Mouse (Mus musculus): ENCODE data around the gene Plppr1. TPM values are rescaled to one million over a fixed set of nuclear protein-coding genes. Genes with fewer than 3 reads are reported as not detected.

Gene Plppr1
- total and polyA plus RNA-seq, 2 experiments from 2014 or later, result 41.0 to 54.6 TPM

DNA sequence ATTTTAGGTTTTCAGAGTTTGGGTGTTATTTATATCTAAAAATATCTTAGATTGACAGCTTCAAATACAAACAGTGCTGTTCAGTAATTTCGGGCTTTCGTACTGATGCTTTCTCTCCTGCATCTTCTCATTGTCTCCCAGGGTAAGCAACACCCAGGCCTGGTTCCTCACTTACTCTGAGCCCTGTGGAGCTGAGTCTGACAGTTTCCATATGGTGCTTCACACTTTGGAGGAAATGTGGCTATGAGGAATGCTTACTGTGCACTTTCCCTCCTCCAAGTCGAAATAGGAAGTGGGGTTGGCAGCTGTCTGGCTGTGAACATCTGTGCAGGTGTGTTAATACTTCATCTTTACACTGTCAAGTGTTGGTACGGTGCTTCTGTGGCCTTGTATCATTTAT lies 85.7 kb downstream of the Plppr1 start:
- no peak overlapping the region for H3K4me2 ChIP-seq (ENCODE audit: low read depth, low read length, poor library complexity, severe bottlenecking)
- no peaks in the 10 kb centered on the region; the same call in 1 of the 2 replicates for H3K4me1 ChIP-seq (ENCODE audit: insufficient read depth, low read length)
- ATAC-seq (ENCODE audit: low FRiP score), result no peak
- 80% methylated on average over 4 of the region's 4 CpGs for WGBS
- no peaks in the 10 kb centered on the region for H3K36me3 ChIP-seq (ENCODE audit: insufficient read depth, low read length)
- no peaks in the 10 kb centered on the region for H3K9me3 ChIP-seq (ENCODE audit: low read length)
- TF ChIP-seq CTCF (IDR thresholded peaks at IDR 0.05), result no peak
- H3K27ac ChIP-seq (ENCODE audit: low read depth, low read length), result no peak overlapping the region
- DNase-seq (ENCODE audit: low spot score), result peak; percentile 6
- H3K27me3 ChIP-seq (ENCODE audit: insufficient read depth, low read length), result no peaks in the 10 kb centered on the region
- H3K4me3 ChIP-seq (ENCODE audit: low read depth, low read length), result no peak overlapping the region
- H3K9ac ChIP-seq (replicated peaks; ENCODE audit: low read length, poor library complexity, severe bottlenecking), result no peak overlapping the region

DNA sequence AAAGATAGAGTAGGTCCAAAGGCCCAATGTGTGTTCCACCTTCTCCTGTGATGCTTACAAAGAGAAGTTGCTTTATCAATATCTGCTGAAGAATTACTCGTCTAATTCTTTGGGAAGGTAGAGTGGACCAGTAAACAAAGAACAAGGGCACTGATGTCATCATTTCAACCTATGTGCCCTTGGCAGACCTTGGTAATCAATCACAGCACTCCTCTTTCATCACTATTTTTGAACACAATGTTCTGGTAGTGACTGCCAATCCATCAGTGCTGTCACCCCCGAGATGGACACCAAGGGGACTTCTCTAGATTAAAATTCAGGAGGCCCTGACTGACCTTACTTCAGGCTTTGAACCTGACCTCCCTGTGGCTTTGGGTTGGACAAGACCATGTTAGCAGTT lies 89.7 kb downstream of the Plppr1 start:
- no peaks in the 10 kb centered on the region for H3K27me3 ChIP-seq (ENCODE audit: insufficient read depth, low read length)
- no peaks in the 10 kb centered on the region; the same call in 1 of the 2 replicates for H3K4me1 ChIP-seq (ENCODE audit: insufficient read depth, low read length)
- no peak for DNase-seq (ENCODE audit: low spot score)
- no peak for ATAC-seq (ENCODE audit: low FRiP score)
- no peaks in the 10 kb centered on the region for H3K36me3 ChIP-seq (ENCODE audit: insufficient read depth, low read length)
- no peak overlapping the region for H3K4me2 ChIP-seq (ENCODE audit: low read depth, low read length, poor library complexity, severe bottlenecking)
- no peak overlapping the region for H3K4me3 ChIP-seq (ENCODE audit: low read depth, low read length)
- WGBS, result 72% methylated on average over 2 of the region's 2 CpGs
- no peaks in the 10 kb centered on the region for H3K9me3 ChIP-seq (ENCODE audit: low read length)
- H3K9ac ChIP-seq (replicated peaks; ENCODE audit: low read length, poor library complexity, severe bottlenecking), result no peak overlapping the region
- no peak for TF ChIP-seq CTCF (IDR thresholded peaks at IDR 0.05)
- no peak overlapping the region for H3K27ac ChIP-seq (ENCODE audit: low read depth, low read length)

DNA sequence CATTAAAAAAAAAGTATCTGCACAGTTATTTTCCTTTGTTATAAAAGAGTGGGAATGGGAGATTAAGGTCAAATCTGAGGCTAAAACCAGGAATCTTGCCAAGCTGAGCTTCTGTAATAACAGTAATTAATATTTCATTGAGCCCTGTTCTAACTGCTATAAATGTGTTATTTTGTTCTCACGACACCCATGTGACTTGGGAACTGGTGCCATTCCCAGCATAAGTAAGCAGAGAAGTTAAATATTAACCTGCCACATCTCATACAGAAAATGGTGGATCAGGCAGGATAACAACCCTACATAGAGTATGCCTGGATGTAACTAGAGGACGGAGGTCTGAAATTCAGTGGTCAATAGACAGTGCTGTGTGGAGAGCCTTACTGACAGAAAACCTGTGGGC lies 90.2 kb downstream of the Plppr1 start:
- ATAC-seq (ENCODE audit: low FRiP score) (no peak), DNase-seq (ENCODE audit: low spot score) (no peak)
- Histone ChIP-seq H3K4me2 (ENCODE audit: low read depth, low read length, poor library complexity, severe bottlenecking) (no peak overlapping the region), H3K36me3 (ENCODE audit: insufficient read depth, low read length) (no peaks in the 10 kb centered on the region), H3K27me3 (ENCODE audit: insufficient read depth, low read length) (no peaks in the 10 kb centered on the region), H3K27ac (ENCODE audit: low read depth, low read length) (no peak overlapping the region), H3K9ac (replicated peaks; ENCODE audit: low read length, poor library complexity, severe bottlenecking) (no peak overlapping the region), H3K9me3 (ENCODE audit: low read length) (no peaks in the 10 kb centered on the region), H3K4me3 (ENCODE audit: low read depth, low read length) (no peak overlapping the region), H3K4me1 (ENCODE audit: insufficient read depth, low read length) (no peaks in the 10 kb centered on the region; the same call in 1 of the 2 replicates)
- TF ChIP-seq CTCF (IDR thresholded peaks at IDR 0.05), result no peak
- WGBS, result 77% methylated on average over 2 of the region's 2 CpGs

DNA sequence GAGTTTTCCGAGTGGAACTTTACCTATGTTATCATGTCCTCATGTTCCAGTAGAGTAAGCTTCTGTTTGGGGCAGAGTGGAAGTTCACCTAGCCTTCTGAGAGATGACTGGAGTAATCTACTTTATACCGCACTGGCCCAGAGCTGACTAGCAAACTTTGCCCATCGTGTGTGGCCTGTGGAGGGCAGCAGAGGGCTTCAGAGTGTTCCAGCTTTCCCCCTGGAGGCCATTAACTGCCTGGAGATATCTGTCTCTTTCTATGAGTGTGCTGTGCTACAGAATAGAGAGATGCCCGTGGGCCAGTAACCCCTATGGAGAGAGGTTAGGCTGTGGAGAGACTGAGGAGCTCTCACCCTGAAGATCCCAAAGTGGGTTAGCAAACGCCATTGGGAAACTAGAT lies 94.8 kb downstream of the Plppr1 start:
- Histone ChIP-seq H3K4me2 (ENCODE audit: low read depth, low read length, poor library complexity, severe bottlenecking) (no peak overlapping the region), H3K27me3 (ENCODE audit: insufficient read depth, low read length) (no peaks in the 10 kb centered on the region), H3K9ac (replicated peaks; ENCODE audit: low read length, poor library complexity, severe bottlenecking) (no peak overlapping the region), H3K36me3 (ENCODE audit: insufficient read depth, low read length) (no peaks in the 10 kb centered on the region), H3K4me1 (ENCODE audit: insufficient read depth, low read length) (no peaks in the 10 kb centered on the region), H3K4me3 (ENCODE audit: low read depth, low read length) (no peak overlapping the region), H3K9me3 (ENCODE audit: low read length) (no peaks in the 10 kb centered on the region), H3K27ac (ENCODE audit: low read depth, low read length) (no peak overlapping the region)
- WGBS, result 38% methylated on average over 5 of the region's 5 CpGs
- peak; percentile 66 for TF ChIP-seq CTCF (IDR thresholded peaks at IDR 0.05)
- DNase-seq (ENCODE audit: low spot score) (peak; percentile 57), ATAC-seq (ENCODE audit: low FRiP score) (no peak)

DNA sequence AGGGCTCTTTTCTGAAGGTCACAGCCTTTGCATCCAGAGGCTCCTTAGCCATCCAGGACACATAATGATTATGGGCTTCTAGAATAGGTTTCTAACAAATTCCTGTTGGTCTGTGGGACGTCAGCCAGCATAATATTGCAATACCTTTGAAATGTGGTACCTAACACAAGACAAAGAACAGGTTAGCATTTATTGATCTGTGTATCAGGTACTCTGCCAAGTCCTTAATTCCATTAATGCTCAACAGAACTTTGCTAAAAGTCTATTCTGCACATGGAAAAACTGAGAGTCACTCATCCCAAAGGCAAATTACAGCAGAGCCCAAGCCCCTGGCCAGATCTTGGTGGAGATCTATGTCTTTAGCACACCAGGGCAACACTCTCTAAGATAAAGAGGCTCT lies 97.7 kb downstream of the Plppr1 start:
- Histone ChIP-seq H3K4me2 (ENCODE audit: low read depth, low read length, poor library complexity, severe bottlenecking) (no peak overlapping the region), H3K27ac (ENCODE audit: low read depth, low read length) (no peak overlapping the region), H3K4me1 (ENCODE audit: insufficient read depth, low read length) (no peaks in the 10 kb centered on the region), H3K4me3 (ENCODE audit: low read depth, low read length) (no peak overlapping the region), H3K36me3 (ENCODE audit: insufficient read depth, low read length) (no peaks in the 10 kb centered on the region), H3K9me3 (ENCODE audit: low read length) (no peaks in the 10 kb centered on the region), H3K9ac (replicated peaks; ENCODE audit: low read length, poor library complexity, severe bottlenecking) (no peak overlapping the region), H3K27me3 (ENCODE audit: insufficient read depth, low read length) (no peaks in the 10 kb centered on the region)
- DNase-seq (ENCODE audit: low spot score) (no peak), ATAC-seq (ENCODE audit: low FRiP score) (no peak)
- TF ChIP-seq CTCF (IDR thresholded peaks at IDR 0.05), result no peak
- 79% methylated on average over 1 of the region's 1 CpGs for WGBS

DNA sequence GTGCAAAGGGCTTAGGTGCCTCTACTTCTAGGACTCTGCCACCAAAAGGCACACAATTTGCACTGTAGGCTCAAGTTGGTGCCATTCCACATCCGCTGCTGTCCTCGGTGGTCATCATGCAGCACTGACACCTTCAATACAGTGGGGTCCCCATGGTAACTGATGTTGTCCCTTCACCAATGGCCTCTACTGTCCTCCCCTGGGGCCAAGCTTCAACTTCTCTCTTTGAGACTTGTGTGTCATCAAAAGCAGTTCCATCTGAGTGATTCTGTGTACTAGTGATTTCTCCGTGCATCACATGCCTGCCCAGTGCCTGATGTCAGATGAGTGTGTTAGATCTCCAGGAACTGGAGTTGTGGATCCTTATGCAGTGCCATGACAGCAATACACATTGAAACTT lies 104.2 kb downstream of the Plppr1 start:
- DNase-seq (ENCODE audit: low spot score), result no peak
- 80% methylated on average over 3 of the region's 3 CpGs for WGBS
- no peak for TF ChIP-seq CTCF (IDR thresholded peaks at IDR 0.05)

More for the DNA sequence above, 104.2 kb downstream of the Plppr1 start:
- H3K9ac ChIP-seq (replicated peaks; ENCODE audit: low read length, poor library complexity, severe bottlenecking), result no peak overlapping the region
- H3K36me3 ChIP-seq (ENCODE audit: insufficient read depth, low read length), result no peaks in the 10 kb centered on the region
- H3K27me3 ChIP-seq (ENCODE audit: insufficient read depth, low read length), result no peaks in the 10 kb centered on the region
- no peaks in the 10 kb centered on the region for H3K9me3 ChIP-seq (ENCODE audit: low read length)
- no peak overlapping the region for H3K27ac ChIP-seq (ENCODE audit: low read depth, low read length)
- H3K4me3 ChIP-seq (ENCODE audit: low read depth, low read length), result no peak overlapping the region
- ATAC-seq (ENCODE audit: low FRiP score), result no peak
- H3K4me1 ChIP-seq (ENCODE audit: insufficient read depth, low read length), result peaks cover 3% of the 10 kb centered on the region; the same call in 1 of the 2 replicates
- no peak overlapping the region for H3K4me2 ChIP-seq (ENCODE audit: low read depth, low read length, poor library complexity, severe bottlenecking)
